Comparison of ENCODE assay signal across 7 mouse cellular contexts in genomic region chr2:153657659-153658058, GRCm38 (mm10). TPM values are rescaled to one million over a fixed set of nuclear protein-coding genes. Genes with fewer than 3 reads are reported as not detected.
"Had no signal": no experiment of that assay in that cellular context is flagged by ENCODE, and none has a peak within 500 bp of the region (broad histone marks: within the 10 kb centered on the region; RNA-seq: fewer than 3 reads in every experiment).

No protein-coding gene starts in this region.

RNA-seq across cellular contexts. Expression of gene Dnmt3c, which starts 38.8 kb away (rescaled TPM):
- total RNA-seq: megakaryocyte, adult 5-6 weeks; neutrophil, adult 5-6 weeks had no signal
- polyA plus RNA-seq: midbrain, embryonic 12.5 days; midbrain, embryonic 16.5 days; neural tube, embryonic 14.5 days; thymus, adult 2 months; urinary bladder, adult 2 months had no signal
